Mouse (Mus musculus): ENCODE measurements around the gene Cinp.

GRCm38 (mm10) chr12:110865989-110866388, 23.0 kb downstream of the Cinp start:
- TF ChIP-seq CTCF (IDR thresholded peaks at IDR 0.05) (no peak), POLR2A (IDR thresholded peaks at IDR 0.05; ENCODE audit: insufficient read depth, low read depth, low read length) (no peak), EP300 (IDR thresholded peaks at IDR 0.05; ENCODE audit: insufficient read depth, low read depth, low read length) (no peak)

Data from heart, adult 2 months (tissue).